Mouse (Mus musculus) frontal cortex, postnatal 10 days (tissue): ENCODE measurements around the gene Ssh2.

Experiments used
- DNase-seq, 2 experiments: peaks; one replicate each; pipeline ENCODE4 v3.0.0; 2022; ENCODE audit warnings: low spot score in 2 of 2, mixed read lengths in 1 of 2

Ssh2 gene

DNA sequence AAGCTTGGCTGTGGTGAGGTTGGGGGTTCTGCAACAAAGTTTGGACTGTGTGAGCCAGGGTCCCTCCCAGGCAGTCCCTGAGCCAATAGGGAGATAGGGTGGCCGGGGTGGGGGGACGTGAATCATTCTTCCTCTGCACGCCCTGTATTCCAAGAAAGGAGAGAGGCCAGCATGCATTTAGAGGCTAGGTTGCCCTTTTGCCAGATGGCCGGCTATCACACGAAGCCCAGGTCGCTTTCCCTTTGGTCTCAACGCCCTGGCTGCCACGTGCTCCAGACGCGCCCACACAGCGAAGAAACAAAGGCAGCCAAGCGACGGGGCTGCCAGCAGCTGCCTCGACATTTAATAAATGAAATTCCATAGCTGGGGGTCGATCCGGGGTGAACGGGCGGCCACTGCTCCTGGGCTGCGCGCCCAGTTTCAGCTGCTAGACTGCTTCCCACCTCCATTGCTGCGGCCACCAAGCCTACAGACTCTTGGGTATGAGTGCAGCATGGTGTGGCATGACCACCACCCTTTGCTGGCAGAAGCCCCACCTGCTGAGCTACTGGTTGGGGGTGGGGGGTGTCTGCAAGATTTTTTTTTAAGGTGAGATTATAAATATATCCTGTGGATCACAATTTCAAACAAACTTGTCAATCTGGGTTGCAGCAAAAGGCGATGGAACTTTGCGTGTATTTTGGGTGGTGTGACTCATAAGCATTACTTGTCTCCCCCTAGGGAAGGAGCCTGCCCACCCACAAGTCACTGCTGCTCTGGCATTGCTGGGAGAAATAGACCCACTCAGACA lies 275.6 kb downstream of the Ssh2 start:
- peak in 1 of 2 experiments; percentile 69 for DNase-seq

DNA sequence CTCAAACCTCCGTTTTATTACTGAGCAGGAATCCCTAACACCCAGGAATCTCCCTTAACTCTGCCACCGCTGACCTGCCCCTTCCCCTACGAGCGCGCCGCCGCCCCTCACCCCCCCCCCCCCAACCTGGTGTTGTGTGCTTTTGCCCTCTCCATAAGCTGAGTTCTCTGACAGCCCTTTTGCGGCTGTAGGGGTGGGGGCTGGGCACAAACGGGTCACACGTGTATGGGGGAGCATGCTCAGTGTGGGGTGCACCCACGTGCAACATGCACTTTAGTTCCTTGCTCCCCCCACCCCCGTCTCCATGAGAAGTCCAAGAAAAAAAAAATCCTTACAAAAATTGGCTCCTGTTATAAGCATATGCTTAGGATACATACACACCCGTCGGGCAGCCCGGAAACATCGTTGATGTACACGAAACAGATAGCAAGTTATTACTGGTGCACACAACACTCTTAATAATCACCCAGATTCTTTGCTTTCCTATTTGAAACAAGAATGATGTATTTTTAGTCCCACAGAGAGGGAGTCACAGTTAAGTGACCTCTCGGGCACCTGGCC lies 276.3 kb downstream of the Ssh2 start:
- peak; percentile 60 to 80 for DNase-seq

DNA sequence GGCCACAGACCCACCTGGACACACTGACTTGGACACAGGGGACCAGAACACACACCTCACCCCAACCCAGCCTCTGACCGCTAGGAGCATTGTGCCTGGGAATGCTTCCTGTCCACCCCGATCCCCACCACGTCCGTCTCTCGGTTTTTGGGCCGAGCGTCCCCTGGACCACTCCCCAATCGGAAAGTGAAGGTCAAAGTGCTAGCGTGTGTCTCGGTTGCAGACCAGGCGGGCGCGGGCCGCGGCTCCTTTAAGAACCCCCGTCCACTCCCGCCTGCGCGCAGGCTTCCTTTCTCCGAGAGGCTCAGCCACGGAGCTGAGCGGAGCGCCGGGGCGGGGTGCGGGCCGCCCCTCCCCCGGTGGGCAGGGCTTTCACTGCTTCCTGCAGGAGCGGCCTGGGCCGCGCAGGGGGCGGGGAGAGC lies 276.8 kb downstream of the Ssh2 start:
- peak; percentile 91 to 92 for DNase-seq

DNA sequence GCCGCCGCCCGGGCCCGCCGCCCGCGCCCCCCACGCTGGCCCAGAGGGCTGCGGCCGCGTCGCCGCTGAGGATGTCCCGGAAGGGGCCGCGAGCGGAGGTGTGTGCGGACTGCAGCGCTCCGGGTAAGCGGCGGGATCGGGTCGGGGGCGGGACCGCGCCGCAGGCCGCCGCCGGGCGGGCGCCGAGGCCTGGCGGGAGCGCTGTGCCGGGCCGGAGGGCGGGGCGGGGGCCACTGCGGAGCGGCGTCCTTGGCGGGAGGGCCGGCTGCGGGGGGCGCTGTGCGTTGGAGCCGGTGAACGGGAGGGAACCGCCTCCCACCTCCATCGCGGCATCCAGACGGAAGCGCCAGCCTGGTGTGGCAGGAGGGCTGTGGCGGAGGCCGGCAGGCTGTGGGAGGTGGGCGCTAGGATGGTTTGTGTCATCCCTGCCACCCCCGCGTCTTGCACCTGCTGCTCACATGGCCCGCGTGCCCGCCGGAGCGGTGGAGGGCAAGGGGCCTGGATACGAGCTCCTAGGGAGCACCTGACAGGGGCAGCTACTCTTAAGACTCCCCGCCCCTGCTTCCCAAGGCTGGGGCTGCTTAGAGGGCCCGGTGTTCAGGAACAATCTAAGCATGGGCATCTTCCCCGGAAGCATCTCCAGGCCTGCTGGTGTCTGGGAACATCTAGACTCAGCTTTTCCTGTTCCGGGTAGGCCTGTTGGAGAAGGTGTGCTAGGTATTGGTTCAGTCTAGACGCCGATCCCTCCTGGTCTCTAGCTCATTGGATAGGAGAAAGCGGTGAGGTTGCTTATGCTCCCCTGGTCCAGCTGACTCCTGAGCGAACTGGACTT lies 277.6 kb downstream of the Ssh2 start, which contains the start of gene Git1:
TSS of gene Git1 (plus strand) at position 51 of the 832 bp plus-strand sequence.
- peak in 1 of 2 experiments; percentile 57 for DNase-seq

DNA sequence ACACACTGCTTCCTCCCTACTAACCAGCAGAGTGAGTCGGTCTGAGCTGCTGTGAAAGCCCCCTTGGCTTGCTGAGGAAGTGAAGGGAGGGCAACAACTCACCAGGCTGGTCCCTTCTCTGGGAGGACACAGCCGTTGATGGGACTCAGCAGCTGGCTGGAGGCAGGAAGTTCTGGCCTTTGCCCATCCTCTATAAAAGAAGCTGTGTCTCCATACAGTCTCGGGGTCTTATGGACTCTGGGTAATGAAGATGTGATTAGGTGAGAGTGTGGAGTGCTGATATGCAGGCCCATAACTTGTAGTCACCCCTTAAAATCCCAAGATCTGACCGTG lies 278.2 kb downstream of the Ssh2 start:
- DNase-seq = no peak

DNA sequence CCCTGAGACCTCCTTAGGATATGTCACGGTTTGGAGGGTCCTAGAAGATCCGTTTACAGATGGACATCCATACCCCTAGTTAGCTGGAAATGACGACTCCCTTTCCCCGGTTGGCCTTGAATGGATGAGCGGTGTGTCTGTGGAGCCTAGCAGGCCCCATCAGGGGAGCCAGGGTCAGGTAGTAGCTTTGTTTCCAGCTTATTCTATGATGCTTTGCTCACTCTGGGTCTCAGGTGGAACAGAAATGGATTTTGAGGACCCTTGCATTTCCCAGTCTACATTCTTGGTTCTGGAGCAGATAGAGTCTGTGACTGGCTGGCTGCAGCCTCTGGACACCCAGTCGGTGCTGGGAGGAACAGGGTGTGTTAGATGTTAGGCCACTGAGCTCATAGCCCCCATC lies 278.7 kb downstream of the Ssh2 start:
- DNase-seq = no peak

DNA sequence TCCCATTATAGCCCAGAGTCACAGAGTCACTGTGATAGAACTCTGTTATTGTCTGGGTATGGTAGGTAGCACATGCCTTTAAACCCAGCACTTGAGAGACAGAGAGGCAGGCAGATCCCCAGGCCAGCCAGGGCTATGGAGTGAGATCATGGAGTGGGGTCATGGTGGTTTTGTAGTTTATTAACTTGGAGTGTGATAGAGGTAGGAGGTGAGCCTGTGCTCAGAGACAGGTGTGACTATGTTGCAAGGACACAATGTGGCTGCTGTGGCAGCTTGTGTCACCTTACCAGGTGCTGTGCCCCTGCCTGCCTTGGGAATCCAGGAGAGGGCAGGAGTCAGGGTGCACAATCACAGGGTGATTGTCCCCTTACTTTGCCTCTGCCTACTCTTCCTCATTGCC lies 279.4 kb downstream of the Ssh2 start:
- no peak for DNase-seq

DNA sequence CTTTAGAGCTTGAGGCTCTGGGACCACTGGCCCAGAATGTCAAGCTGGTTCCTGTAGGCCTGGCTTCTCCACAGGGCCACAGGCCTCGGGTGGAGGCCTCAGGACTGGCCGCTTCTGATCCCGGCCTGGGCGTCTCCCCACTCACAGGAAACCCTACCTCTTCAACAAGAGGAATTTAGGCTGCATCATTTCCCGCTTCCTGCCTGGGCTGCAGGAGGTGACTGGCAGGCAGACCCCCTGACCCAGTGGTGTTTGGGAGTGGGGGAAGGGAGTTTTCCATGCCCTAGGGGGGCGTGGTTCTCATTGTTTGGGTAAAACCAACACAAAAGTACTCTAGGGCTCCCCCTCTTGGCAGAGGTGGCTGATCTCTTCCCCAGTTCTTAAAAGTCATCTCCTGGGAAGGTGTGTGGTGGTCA lies 281.3 kb downstream of the Ssh2 start:
- peak; percentile 37 to 47 for DNase-seq

DNA sequence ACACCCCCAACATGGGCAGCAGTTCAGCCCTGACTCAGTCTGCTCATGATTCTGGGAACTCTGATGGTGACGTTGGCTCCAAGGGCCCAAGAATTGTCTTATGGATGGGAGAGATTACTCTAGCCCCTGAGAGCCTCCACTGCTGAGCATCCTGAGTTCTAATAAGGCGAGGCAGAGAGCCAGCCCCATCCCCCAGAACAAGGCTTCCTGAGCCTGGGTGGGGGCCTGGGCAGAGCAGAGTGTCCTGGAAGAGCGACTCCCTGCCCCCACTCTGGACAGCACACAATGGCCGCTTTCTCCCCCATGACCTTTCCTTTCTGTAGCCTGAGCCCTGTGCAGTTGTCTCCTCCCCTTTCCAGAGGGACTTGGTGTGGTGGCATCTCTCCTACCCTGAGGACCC lies 281.8 kb downstream of the Ssh2 start:
- DNase-seq = peak in 1 of 2 experiments; percentile 10

DNA sequence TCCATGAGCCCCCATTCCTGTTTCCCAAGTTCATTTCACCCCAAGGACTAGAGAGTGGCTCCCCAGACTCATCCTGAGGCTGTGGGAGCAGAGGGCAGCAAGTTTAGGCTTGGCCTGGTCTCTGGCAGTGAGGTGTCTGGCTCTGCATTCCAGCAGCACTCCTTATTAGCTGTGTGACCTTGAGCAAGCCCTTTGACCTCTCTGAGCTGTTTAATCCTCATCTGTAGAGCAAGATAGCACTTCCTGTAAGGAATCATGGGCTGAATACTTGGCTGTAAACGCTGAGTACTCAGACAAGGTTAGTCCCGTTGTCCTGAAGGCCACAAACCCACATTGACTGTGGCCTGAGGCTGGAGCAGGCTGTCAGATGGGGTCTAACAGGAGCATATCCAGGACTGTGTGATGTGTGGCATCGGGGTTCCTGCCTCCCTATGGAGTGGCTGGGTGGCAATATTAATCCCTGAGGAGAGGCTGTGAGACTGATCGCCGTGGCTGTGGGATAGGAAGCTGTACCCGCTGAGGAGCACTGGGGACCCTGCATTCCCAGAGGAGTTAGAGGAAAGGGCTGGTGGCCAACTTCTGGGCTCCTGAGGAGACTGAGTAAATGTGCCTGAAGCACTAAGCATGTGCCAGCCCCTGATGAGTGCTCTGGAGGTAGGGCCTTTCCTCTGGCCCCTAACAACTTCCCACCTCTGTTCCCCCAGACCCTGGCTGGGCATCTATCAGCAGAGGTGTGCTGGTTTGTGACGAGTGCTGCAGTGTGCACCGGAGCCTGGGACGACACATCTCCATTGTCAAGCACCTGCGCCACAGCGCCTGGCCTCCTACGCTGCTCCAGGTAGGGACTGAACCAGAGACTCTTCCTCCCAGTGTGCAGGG lies 282.4 kb downstream of the Ssh2 start:
- DNase-seq = peak; percentile 8 to 11

DNA sequence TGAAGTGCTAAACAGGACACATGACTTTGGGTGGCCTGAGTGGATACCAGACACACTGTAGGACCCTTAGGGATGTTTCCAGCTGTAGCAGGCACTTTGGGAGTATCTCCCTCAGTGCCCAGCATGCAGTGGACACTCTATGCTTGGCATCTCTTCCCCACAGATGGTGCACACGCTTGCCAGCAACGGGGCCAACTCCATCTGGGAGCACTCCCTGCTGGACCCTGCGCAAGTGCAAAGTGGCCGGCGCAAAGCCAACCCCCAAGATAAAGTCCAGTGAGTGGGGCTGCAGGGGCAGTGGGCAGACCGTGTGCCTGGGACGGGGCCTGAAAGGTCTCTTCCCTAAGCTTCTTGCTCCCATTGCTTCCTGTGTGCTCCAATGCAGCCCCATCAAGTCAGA lies 283.3 kb downstream of the Ssh2 start:
- peak; percentile 11 to 14 for DNase-seq

DNA sequence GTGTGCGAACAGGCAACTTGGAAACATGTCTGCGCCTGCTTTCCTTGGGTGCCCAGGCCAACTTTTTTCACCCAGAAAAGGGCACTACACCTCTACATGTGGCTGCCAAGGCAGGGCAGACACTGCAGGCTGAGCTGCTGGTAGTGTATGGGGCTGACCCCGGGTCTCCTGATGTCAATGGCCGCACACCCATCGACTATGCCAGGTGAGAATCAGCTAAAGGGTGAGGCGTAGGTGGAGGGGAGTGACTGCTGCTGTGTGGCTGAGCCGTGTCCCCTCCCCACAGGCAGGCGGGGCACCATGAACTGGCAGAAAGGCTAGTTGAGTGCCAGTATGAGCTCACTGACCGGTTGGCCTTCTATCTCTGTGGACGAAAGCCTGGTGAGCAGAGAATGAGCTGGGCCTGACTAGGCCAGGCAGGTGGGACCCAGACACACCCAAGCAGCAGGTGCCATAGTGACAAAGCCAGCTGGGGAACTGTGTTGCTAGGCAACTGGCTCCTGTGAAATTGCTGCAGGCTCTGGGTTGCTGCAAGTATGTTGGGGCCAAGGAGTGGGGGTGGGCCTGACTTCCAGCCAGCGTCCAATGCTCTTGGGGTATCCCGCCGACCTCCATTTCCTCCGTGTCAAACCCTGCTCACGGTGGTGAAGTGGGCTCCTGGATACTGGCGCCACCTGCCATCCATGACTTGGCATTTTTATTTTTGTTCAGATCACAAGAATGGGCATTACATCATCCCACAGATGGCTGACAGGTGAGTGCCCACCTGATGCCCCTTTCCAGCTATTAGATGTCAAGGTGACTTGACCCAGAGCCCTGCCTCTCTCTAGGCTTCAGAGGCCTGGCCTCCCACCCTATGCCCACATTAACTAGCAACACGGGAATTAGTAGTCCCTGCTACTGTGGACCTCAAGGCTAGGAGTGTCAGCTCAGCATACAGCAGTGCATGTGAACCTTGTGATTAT lies 284.6 kb downstream of the Ssh2 start:
- peak; percentile 42 to 43 for DNase-seq

DNA sequence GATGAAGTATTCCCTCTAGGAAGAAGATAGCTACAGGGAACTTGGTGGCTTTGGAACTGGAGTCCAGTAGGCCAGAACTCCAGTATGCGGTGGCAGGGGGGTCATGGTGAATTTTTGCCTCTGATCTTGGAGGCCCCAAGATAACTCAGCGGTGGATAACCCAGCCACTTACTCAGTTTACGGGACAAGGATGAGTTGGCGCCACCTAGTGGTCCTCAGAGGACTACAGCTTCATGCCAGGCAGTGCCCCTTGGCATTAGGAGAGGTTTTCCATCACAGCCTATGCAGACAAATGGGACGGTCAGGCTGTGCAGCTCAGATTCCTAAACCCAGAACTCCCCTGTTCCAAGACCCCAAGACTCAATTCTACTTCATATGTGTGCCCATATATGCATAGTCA lies 285.3 kb downstream of the Ssh2 start:
- peak; percentile 37 to 72 for DNase-seq

DNA sequence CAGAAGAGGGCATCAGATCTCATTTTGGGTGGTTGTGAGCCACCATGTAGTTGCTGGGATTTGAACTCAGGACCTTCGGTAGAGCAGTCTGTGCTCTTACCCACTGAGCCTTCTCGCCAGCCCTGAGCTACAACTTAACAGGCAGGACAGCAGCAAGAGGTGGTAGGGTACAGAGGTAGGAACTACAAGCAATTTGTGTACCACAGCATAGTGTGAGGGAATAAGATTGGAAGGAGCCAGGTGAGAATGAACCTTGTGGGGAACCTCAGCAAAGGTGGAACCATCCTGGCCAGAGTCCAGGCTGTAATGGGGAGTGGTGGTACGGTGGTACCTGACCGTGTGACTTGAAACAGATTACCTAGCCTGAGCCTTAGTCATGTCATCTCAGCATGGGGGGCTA lies 285.9 kb downstream of the Ssh2 start:
- no peak for DNase-seq

DNA sequence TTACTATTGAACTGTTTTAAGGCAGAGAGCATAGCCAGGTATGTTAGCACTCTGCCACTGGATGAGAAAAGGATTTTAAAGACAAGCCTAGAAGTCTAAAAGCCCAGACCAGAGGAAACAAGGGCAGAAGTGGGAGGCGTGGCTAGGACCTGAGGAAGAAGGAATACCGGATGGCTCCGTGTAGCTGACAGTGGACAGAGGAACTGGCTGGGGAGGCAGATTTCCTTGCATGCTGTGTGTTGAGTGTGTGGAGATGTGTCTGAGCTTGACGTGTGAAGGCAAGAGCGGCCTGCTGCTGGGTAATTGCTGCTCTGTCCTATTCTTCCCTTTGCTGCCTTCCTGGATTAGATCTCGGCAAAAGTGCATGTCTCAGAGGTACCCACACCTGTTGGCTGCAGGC lies 286.4 kb downstream of the Ssh2 start:
- peak in 1 of 2 experiments; percentile 9 for DNase-seq

DNA sequence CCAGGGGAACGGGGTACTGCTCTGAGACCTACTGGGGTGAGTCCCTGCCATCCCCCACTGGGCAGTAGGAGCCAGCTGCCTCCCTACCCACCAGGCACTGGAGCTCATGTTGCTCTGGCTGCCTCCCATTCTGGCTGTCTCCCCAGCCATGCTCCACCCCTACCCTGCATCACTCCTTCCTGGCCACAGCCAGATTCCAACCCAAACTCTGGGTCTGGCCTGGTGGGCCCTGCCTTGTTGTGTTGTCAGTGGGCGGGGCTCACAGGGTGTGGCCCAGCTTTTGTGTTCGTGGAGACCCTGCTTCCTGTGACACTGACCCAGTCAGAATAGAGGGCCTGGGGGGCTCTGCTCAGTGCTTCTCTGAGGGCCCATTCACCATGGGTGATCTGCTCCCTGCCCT lies 287.4 kb downstream of the Ssh2 start:
- DNase-seq = peak; percentile 18 to 32

DNA sequence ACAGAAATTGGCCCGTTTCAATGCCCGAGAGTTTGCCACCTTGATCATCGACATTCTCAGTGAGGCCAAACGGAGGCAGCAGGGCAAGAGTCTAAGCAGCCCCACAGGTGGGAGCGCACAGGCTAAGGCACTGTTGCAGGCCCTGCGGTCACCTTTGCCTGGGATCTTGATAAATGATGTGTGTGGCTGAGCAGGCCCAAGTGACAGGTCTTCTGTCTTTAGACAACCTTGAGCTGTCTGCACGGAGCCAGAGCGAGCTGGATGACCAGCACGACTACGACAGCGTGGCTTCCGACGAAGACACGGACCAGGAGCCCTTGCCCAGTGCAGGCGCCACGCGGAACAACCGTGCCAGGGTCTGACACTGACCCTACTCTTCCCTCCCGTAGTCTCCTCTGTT lies 288.3 kb downstream of the Ssh2 start:
- DNase-seq = no peak

DNA sequence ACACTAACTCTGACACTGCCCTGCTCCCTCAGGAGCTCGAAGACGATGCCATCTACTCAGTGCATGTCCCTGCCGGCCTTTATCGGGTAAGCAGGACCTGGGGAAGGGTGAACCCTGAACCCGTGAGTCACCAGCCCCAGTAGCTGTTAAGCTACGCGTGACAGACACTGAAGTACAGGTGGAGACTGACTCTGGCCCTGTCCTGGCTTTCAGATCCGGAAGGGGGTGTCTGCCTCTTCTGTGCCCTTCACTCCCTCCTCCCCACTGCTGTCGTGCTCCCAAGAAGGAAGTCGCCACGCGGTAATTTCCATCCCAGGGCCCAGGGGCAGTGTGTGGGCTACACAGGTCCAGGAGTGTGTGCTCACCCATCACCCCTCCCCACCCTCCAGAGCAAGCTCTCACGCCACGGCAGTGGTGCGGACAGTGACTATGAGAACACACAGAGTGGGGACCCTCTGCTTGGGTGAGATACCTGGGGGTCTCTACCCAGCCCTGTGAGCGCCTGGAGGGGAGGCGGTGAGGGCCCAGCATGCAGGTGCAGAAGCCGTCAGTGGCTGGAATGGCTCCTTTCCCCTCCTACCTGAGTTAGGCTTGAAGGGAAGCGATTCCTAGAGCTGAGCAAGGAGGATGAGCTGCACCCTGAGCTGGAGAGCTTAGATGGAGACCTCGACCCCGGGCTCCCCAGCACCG lies 289.3 kb downstream of the Ssh2 start:
- peak in 1 of 2 experiments; percentile 19 for DNase-seq

DNA sequence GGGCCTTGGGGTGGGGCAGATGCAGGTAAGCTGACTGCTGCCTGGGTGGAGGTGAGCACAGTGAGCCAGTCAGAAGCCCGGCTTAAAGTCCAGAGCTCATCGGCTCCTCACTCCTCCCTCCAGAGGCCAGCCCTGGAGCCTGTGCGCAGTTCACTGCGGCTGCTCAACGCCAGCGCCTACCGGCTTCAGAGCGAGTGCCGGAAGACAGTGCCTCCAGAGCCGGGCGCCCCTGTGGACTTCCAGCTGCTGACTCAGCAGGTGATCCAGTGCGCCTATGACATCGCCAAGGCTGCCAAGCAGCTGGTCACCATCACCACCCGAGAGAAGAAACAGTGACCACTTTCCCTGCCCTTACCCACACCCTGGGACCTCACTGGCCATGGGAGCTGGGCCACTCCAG lies 290.2 kb downstream of the Ssh2 start:
- peak; percentile 12 to 14 for DNase-seq

DNA sequence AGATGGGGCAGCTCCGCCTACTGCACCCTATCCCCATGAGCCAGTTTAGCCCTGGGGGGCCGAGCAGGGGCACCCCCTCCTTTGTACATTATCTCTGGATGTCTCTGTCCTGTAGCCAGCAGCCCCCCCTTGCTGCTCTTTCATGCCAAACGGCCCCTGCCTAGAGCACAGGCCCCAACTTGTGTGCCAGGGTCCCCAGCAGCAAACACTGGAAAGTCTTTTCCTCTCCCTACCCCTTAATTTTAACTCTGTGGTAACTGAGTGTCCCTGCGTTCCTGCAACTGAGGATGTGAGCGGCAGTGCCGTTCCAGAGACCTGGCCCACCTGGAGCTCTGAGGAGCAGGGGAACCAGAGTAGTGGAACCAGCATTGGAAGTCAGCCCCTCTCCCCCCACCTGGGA lies 290.9 kb downstream of the Ssh2 start:
- DNase-seq = peak in 1 of 2 experiments; percentile 17
